Mouse (Mus musculus) C2C12 (cell line): Measurements from ENCODE around the gene Idua. TPM values are rescaled to one million over a fixed set of nuclear protein-coding genes. Genes with fewer than 3 reads are reported as not detected.

Source experiments
- H3K27me3 ChIP-seq: one replicate; pipeline ENCODE4 v1.6.1; 2011; ENCODE audit not compliant: control insufficient read depth, insufficient read depth, insufficient read length
- H3K36me3 ChIP-seq: one replicate; pipeline ENCODE4 v1.6.1; 2011; ENCODE audit not compliant: control insufficient read depth, insufficient read depth
- H3K4me3 ChIP-seq: one replicate; pipeline ENCODE4 v1.5.1; 2011; ENCODE audit warnings: mild to moderate bottlenecking, control low read depth; ENCODE audit not compliant: poor library complexity, insufficient read depth, severe bottlenecking
- H3K79me2 ChIP-seq: one replicate; pipeline ENCODE4 v1.6.1; 2011; ENCODE audit not compliant: control insufficient read depth, insufficient read depth
- H3K79me3 ChIP-seq: one replicate; pipeline ENCODE4 v1.6.1; 2011; ENCODE audit warnings: low read depth, control low read depth
- H3ac ChIP-seq: one replicate; pipeline ENCODE3; 2011; ENCODE audit warnings: low read depth; ENCODE audit not compliant: control insufficient read depth, insufficient read length
- CEBPB ChIP-seq: IDR thresholded peaks from one replicate; pipeline ENCODE4 v1.6.1; 2011; ENCODE audit warnings: low read depth, mild to moderate bottlenecking, control low read depth, moderate library complexity
- CTCF ChIP-seq: IDR thresholded peaks from one replicate; pipeline ENCODE4 v1.5.1; 2011; ENCODE audit not compliant: control insufficient read depth, insufficient read depth, insufficient read length
- FOSL1 ChIP-seq: IDR thresholded peaks from one replicate; pipeline ENCODE4 v1.8.0; 2011; ENCODE audit warnings: mild to moderate bottlenecking, low read length; ENCODE audit not compliant: poor library complexity, insufficient read depth, severe bottlenecking
- MAX ChIP-seq: IDR thresholded peaks from one replicate; pipeline ENCODE4 v1.6.1; 2011; ENCODE audit warnings: mild to moderate bottlenecking, control low read depth
- MYOD1 ChIP-seq: IDR thresholded peaks from one replicate; pipeline ENCODE4 v1.6.1; 2011; ENCODE audit warnings: low read depth; ENCODE audit not compliant: control insufficient read depth, insufficient read length
- MYOG ChIP-seq: IDR thresholded peaks from one replicate; pipeline ENCODE4 v1.6.1; 2011; ENCODE audit not compliant: control insufficient read depth, insufficient read length; ENCODE audit errors: extremely low read depth
- USF1 ChIP-seq: IDR thresholded peaks from one replicate; pipeline ENCODE4 v1.6.1; 2011; ENCODE audit warnings: low read depth, mild to moderate bottlenecking, control low read depth, moderate library complexity
- polyA plus RNA-seq: library from polyadenylated mRNA; unstranded; fragments of >200 nt; fragmentation: generic; extraction: Trizol; gene quantifications from one replicate; pipeline ENCODE4 v1.2.1, GENCODE M21; 2012; ENCODE audit warnings: missing spikeins

Idua gene
- polyA plus RNA-seq, 1 experiment, result 1.1 TPM

GRCm38 (mm10) chr5:108645651-108646342, 14.3 kb upstream of the Idua start:
- no peak overlapping the region for H3K4me3 ChIP-seq
- no peak overlapping the region for H3ac ChIP-seq
- no peak for TF ChIP-seq CEBPB
- no peak for TF ChIP-seq CTCF
- no peak for TF ChIP-seq MYOD1
- TF ChIP-seq USF1, result no peak
- no peak for TF ChIP-seq MAX
- no peak for TF ChIP-seq MYOG
- TF ChIP-seq FOSL1, result no peak
- peaks cover 6% of the 10 kb centered on the region for H3K36me3 ChIP-seq
- H3K79me2 ChIP-seq, result no peaks in the 10 kb centered on the region
- H3K27me3 ChIP-seq, result no peaks in the 10 kb centered on the region
- no peaks in the 10 kb centered on the region for H3K79me3 ChIP-seq

GRCm38 (mm10) chr5:108646343-108646660, 13.8 kb upstream of the Idua start:
- Histone ChIP-seq H3K36me3 (peaks cover 6% of the 10 kb centered on the region), H3K79me2 (no peaks in the 10 kb centered on the region), H3ac (no peak overlapping the region), H3K27me3 (no peaks in the 10 kb centered on the region), H3K4me3 (no peak overlapping the region), H3K79me3 (no peaks in the 10 kb centered on the region)
- TF ChIP-seq MYOG (no peak), MYOD1 (no peak), CEBPB (no peak), USF1 (no peak), MAX (no peak), CTCF (no peak), FOSL1 (no peak)

GRCm38 (mm10) chr5:108647311-108647710, 12.8 kb upstream of the Idua start:
- peaks cover 6% of the 10 kb centered on the region for H3K36me3 ChIP-seq
- H3ac ChIP-seq, result no peak overlapping the region
- H3K27me3 ChIP-seq, result no peaks in the 10 kb centered on the region
- no peaks in the 10 kb centered on the region for H3K79me3 ChIP-seq
- no peak overlapping the region for H3K4me3 ChIP-seq
- H3K79me2 ChIP-seq, result no peaks in the 10 kb centered on the region
- no peak for TF ChIP-seq MYOG
- TF ChIP-seq CEBPB, result no peak
- no peak for TF ChIP-seq FOSL1
- TF ChIP-seq USF1, result no peak
- no peak for TF ChIP-seq CTCF
- TF ChIP-seq MYOD1, result no peak
- no peak for TF ChIP-seq MAX

GRCm38 (mm10) chr5:108647820-108648465, 12.2 kb upstream of the Idua start:
- no peak for TF ChIP-seq MYOD1
- no peak for TF ChIP-seq MAX
- TF ChIP-seq USF1, result no peak
- no peak for TF ChIP-seq FOSL1
- TF ChIP-seq CEBPB, result no peak
- TF ChIP-seq CTCF, result no peak
- TF ChIP-seq MYOG, result no peak
- no peak overlapping the region for H3ac ChIP-seq
- no peak overlapping the region for H3K4me3 ChIP-seq
- H3K27me3 ChIP-seq, result no peaks in the 10 kb centered on the region
- no peaks in the 10 kb centered on the region for H3K79me2 ChIP-seq
- H3K36me3 ChIP-seq, result peaks cover 8% of the 10 kb centered on the region
- no peaks in the 10 kb centered on the region for H3K79me3 ChIP-seq

GRCm38 (mm10) chr5:108648937-108649576, 11.1 kb upstream of the Idua start:
- Histone ChIP-seq H3K4me3 (no peak overlapping the region), H3K79me2 (no peaks in the 10 kb centered on the region), H3K27me3 (no peaks in the 10 kb centered on the region), H3ac (no peak overlapping the region), H3K79me3 (no peaks in the 10 kb centered on the region), H3K36me3 (peaks cover 5% of the 10 kb centered on the region)
- TF ChIP-seq CTCF, result no peak
